Mouse (Mus musculus) olfactory bulb, adult 2 months (tissue): Measurements from ENCODE around the gene Lrrc4c.

ENCODE experiments used
- CTCF ChIP-seq: fragments of 200-500 bp; IDR thresholded peaks from 2 replicates; pipeline ENCODE4 v1.5.1; 2012; ENCODE audit warnings: low read depth, mild to moderate bottlenecking, low read length, moderate library complexity; ENCODE audit not compliant: insufficient read depth
- POLR2A ChIP-seq: fragments of 200-500 bp; IDR thresholded peaks from 2 replicates; pipeline ENCODE4 v1.6.1; 2012; ENCODE audit warnings: mild to moderate bottlenecking, low read depth, low read length, moderate library complexity; ENCODE audit not compliant: insufficient read depth

- no peak for TF ChIP-seq POLR2A
- TF ChIP-seq CTCF, result no peak
These were observed 1073.5 kb downstream of the Lrrc4c start for GRCm38 (mm10) chr2:97391437-97391836.
